Mouse (Mus musculus): ENCODE results near the gene Perm1. TPM values are rescaled to one million over a fixed set of nuclear protein-coding genes. Genes with fewer than 3 reads are reported as not detected.

Perm1 gene
- not detected for polyA plus RNA-seq (2014; fragmentation: Illumina TruSeq; extraction: RNeasy Lipid Tissue Mini Kit (QIAGEN cat#74804); ENCODE audit: low read depth, low replicate concordance)

DNA sequence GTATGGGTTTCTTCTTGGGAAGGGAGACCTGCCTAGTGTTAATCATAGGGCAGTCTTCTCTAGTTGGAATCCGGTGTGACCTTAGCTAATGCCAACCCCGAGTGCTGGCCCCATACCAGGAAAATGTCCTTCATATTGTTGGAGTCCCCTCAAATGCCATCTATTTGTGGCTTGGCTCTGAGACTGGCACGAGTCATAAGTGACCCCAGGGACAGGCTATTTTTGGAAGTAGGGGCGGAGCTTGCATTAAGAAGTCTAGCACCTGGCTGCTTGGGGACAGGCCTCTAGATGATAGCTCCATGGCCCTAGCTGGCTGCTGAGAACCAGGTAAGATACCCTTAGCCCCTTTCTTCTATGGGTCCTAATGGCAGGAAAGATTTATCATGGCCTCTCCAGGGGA, at the start of gene Perm1:
Gene Perm1 (plus strand): TSS at position 220 of the 400 bp plus-strand sequence.

DNA sequence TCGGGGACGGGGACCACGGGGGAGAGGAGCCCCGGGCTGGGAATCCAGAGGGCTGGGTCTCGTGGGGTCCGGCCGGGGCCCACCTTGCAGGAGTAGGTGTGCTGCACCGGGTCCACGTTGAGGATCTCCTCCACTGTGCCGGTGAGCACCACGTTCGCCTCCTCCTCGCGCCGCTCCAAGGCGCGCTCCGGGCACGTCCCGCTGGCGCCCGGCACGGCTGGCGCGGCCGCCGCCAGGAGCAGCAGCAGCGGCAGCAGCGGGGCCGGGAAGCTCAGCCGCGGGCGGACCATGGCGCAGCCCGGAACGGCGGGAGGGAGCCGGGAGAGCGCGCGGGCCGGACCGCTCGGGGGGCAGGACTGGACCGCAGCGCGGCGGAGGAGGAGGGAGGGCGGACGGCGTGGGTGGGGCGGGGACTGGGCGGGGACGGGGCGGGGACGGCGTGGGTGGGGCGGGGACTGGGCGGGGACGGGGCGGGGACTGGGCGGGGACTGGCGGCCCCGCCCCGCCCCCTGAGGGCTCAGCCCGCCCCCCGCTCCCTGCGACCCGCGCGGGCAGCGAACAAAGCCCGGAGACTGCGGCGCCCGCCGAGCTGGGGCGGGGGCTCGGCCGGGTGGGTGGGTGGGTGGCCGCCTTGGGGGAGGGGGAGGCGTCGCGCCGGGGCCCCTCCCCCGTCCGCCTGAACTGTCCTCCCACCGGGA, 18.4 kb upstream of the Perm1 start, which contains the start of gene Agrn:
Gene Agrn (minus strand): TSS at position 358 of the 698 bp plus-strand sequence.

DNA sequence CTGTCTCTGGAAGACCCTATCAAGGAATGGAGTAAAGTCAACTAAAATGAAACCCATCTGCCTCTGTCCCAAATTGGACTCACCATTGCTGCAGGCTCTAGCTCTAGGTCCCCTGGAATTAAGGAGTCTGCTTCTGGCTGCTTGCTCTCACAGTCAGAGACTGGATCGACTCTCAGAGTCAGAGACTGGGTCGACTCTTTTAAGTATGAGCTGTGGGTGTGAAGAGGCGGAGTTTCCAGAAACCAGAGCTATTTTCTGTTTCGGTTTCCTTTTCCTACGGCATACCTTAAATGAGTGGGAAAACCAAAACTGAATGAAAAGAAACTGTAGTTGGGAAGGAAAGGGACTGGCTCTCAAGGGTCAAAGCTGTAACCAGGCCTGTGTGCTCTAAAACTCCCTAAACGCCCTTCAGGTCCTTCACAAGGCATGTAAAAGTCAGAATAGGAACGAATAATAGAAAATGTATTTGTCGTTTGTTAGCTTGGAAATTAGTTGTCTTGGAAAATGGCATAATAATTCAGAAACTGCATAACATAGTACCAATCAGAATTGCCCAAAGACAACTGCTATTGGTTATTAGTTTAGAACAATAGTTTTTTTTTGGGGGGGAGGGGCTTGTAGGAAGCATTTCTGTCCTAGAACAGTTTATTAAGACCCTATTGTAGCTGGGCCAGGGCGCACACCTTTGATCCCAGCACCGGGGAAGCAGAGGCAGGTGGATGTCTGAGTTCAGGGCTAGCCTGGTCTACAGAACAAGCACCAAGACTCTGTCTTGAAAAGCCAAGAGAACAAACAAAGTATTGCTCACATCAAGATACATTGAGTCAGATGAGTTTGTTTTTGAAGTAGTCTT, 14.8 kb upstream of the Perm1 start, which contains the start of gene Isg15:
Gene Isg15 (minus strand): TSS at position 196 of the 853 bp plus-strand sequence.

DNA sequence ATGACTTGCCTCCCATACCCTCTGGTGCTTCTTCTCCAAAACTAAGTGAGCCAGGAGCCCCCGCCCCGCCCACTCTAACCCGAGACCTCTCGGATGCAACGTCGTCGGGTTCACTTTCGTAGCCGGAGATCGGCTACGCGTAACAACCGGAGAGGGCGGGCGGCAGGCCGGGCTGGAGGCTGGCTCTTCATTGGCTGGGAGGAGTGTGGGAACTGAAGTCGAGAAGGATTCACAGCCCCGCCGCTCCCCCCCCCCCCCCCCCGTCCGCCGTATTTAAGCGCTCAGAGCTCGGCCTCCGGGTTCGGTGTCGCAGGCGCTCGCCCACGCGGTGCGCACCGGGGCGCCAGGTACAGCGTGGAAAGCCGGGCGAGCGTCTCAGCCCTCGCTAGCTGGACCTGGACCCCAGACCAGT, 12.7 kb upstream of the Perm1 start, which contains the start of gene AW011738:
Gene AW011738 (plus strand): TSS at position 304 of the 412 bp plus-strand sequence.

DNA sequence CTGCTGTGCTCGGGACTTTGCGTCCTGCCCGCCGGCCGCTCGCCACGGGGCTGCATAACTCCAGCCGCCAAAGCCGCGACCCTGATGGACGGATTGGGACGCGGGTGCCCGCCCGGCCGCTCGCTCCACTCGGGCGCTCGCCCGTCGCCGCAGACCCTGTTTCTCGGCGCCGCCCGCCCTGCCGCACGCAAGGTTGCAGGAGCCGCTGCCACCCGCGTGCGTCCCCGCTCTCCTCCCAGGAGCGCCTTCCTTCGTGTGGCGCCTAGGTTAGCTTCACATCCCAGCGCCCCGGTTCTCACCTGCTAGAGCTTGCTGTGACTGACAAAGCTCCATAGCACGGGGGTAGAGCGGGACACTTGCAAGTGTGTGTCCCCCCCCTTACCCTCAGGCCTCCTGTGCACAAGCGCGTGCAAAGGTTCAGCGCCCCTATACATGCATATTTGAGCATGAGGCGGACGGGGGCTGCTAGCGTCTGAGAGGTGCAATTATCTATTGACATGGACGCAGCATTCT, 19.1 kb downstream of the Perm1 start, which contains the start of gene Plekhn1:
Gene Plekhn1 (minus strand): TSS at position 157 of the 513 bp plus-strand sequence.

DNA sequence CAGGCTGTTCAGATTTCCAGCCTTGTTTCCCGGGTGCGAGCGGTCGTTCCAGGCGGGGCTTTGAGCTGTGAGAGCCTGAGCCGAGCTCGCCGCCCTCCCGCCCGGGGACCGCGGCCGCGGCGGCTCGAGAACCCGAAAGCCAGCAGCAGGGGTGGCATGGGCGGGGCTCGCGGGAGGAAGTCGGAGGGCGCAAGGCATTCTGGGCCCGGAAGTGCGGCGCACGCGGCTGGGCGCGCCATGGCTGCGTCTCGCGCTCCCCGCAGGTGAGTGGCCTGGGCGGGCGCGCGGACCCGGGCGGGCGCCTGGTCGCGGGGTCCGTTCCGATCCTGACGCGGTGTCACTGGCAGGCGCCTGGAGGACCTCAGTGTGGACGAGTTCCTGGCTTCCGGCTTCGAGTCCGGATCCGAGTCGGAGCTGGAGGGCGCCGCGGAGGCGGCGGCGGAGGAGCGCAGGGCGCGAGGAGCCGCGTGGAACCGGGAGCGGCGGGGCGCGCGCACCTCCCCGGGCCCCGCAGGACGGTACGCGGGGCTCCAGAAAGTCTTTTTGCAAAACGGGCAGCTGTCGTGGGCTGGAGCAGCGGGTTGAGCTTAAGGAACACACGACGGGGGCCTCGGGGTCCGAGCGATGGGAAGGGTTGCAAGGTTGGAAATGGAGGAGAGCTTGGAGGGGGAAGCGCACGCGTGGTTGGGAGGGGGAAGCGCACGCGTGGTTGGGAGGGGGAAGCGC, 20.3 kb downstream of the Perm1 start, which contains the start of gene Noc2l:
Gene Noc2l (plus strand): TSS at position 203 of the 726 bp plus-strand sequence.

DNA sequence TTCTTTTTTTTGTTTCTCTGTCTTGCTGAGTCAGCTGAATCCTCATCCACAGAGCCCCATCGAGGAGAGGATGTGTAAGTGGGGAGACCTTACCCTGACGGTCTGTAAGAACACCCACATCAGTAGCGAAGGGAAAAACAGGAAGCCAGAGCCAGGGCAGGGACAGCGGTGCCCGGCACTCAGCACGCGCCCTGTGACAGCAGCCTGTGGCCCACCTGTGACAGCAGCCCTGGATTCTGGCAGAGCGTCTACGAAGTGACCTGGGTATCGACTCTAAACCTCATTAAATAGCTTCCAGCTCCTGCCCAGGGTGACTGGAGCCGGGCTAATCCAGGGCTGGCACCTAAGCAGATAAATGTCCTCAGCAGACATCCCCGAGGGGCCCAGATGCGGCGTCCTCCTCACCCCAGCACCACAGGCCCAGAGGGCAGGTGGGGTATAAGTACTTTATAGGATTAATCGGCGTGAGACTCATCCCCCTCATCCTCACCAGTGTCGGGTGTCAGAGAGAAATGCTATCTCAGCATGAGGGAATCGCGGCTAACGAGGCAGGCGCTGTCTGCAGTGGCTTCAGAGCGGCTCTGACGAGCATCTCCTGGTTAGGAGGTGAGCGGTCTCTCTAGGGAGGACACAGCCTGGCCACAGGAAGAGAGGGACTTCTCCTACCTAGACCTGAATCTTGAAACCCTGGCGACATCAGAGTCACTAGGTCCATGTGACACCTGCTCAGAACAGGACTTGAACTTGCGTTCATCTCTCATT, 39.6 kb downstream of the Perm1 start, which contains the start of gene Samd11:
Gene Samd11 (minus strand): TSS at position 580 of the 762 bp plus-strand sequence.

Other genes with a start within 250 kb of the Perm1 start
- gene B3galt6, start 223.2 kb upstream of the Perm1 start, polyA plus RNA-seq (2014; fragmentation: Illumina TruSeq; extraction: RNeasy Lipid Tissue Mini Kit (QIAGEN cat#74804); ENCODE audit: low read depth, low replicate concordance) = 1.7 TPM
- gene Sdf4, start 223.0 kb upstream of the Perm1 start, polyA plus RNA-seq (2014; fragmentation: Illumina TruSeq; extraction: RNeasy Lipid Tissue Mini Kit (QIAGEN cat#74804); ENCODE audit: low read depth, low replicate concordance) = 97.4 TPM
- not detected for gene Tnfrsf4, start 202.0 kb upstream of the Perm1 start, polyA plus RNA-seq (2014; fragmentation: Illumina TruSeq; extraction: RNeasy Lipid Tissue Mini Kit (QIAGEN cat#74804); ENCODE audit: low read depth, low replicate concordance)
- gene Tnfrsf18, start 189.7 kb upstream of the Perm1 start, polyA plus RNA-seq (2014; fragmentation: Illumina TruSeq; extraction: RNeasy Lipid Tissue Mini Kit (QIAGEN cat#74804); ENCODE audit: low read depth, low replicate concordance) = not detected
- 25.6 TPM for gene Ttll10, start 156.5 kb upstream of the Perm1 start, polyA plus RNA-seq (2014; fragmentation: Illumina TruSeq; extraction: RNeasy Lipid Tissue Mini Kit (QIAGEN cat#74804); ENCODE audit: low read depth, low replicate concordance)
- 17.1 TPM for gene 9430015G10Rik, start 105.9 kb upstream of the Perm1 start, polyA plus RNA-seq (2014; fragmentation: Illumina TruSeq; extraction: RNeasy Lipid Tissue Mini Kit (QIAGEN cat#74804); ENCODE audit: low read depth, low replicate concordance)
- not detected for gene Rnf223, start 85.4 kb upstream of the Perm1 start, polyA plus RNA-seq (2014; fragmentation: Illumina TruSeq; extraction: RNeasy Lipid Tissue Mini Kit (QIAGEN cat#74804); ENCODE audit: low read depth, low replicate concordance)
- 1.8 TPM for gene Agrn, start 18.4 kb upstream of the Perm1 start, polyA plus RNA-seq (2014; fragmentation: Illumina TruSeq; extraction: RNeasy Lipid Tissue Mini Kit (QIAGEN cat#74804); ENCODE audit: low read depth, low replicate concordance)
- gene Isg15, start 15.1 kb upstream of the Perm1 start, polyA plus RNA-seq (2014; fragmentation: Illumina TruSeq; extraction: RNeasy Lipid Tissue Mini Kit (QIAGEN cat#74804); ENCODE audit: low read depth, low replicate concordance) = not detected
- gene AW011738, start 12.6 kb upstream of the Perm1 start, polyA plus RNA-seq (2014; fragmentation: Illumina TruSeq; extraction: RNeasy Lipid Tissue Mini Kit (QIAGEN cat#74804); ENCODE audit: low read depth, low replicate concordance) = 0.14 TPM
- 2.6 TPM for gene Plekhn1, start 19.0 kb downstream of the Perm1 start, polyA plus RNA-seq (2014; fragmentation: Illumina TruSeq; extraction: RNeasy Lipid Tissue Mini Kit (QIAGEN cat#74804); ENCODE audit: low read depth, low replicate concordance)
- gene Noc2l, start 20.1 kb downstream of the Perm1 start, polyA plus RNA-seq (2014; fragmentation: Illumina TruSeq; extraction: RNeasy Lipid Tissue Mini Kit (QIAGEN cat#74804); ENCODE audit: low read depth, low replicate concordance) = 2.2 TPM
- 0.17 TPM for gene Samd11, start 39.8 kb downstream of the Perm1 start, polyA plus RNA-seq (2014; fragmentation: Illumina TruSeq; extraction: RNeasy Lipid Tissue Mini Kit (QIAGEN cat#74804); ENCODE audit: low read depth, low replicate concordance)
- gene Vmn2r-ps159, start 115.2 kb downstream of the Perm1 start, polyA plus RNA-seq (2014; fragmentation: Illumina TruSeq; extraction: RNeasy Lipid Tissue Mini Kit (QIAGEN cat#74804); ENCODE audit: low read depth, low replicate concordance) = 0.77 TPM